Mouse (Mus musculus) intestine, embryonic 16.5 days (tissue): ENCODE measurements at regions not wholly inside any gene's neighbourhood (a gene's known extent, or its start where the extent isn't known, plus 50 kb on each side); places are given as distances from the start of the nearest gene placed in this dataset.
"Not testable (repeated sequence)": the region's sequence is repeated elsewhere in the genome, so short reads cannot be mapped to it uniquely, and the experiment has no call there.

Experiments used
- ATAC-seq: fragments of 200-750 bp; cut with Nextera tagmentation; 2 replicates; pipeline ENCODE4 v1.8.0; 2017; ENCODE audit warnings: moderate TSS enrichment, moderate library complexity
- H3K27ac ChIP-seq: fragments of 300-500 bp; sonication (generic); 2 replicates; pipeline ENCODE4 v1.5.1; 2014; ENCODE audit warnings: mild to moderate bottlenecking, low read length
- H3K27me3 ChIP-seq: fragments of 300-500 bp; sonication (generic); replicated peaks from 2 replicates; pipeline ENCODE4 v1.6.1; 2014; ENCODE audit warnings: low read length, control low read depth, mixed read lengths; ENCODE audit not compliant: control insufficient read depth, insufficient read depth
- H3K36me3 ChIP-seq: fragments of 300-500 bp; sonication (generic); 2 replicates; pipeline ENCODE4 v1.6.1; 2014; ENCODE audit warnings: low read length, control low read depth; ENCODE audit not compliant: control insufficient read depth, insufficient read depth
- H3K4me1 ChIP-seq: fragments of 300-500 bp; sonication (generic); 2 replicates; pipeline ENCODE4 v1.6.1; 2014; ENCODE audit warnings: low read length, control low read depth, mixed read lengths; ENCODE audit not compliant: control insufficient read depth, insufficient read depth
- H3K4me2 ChIP-seq: fragments of 300-500 bp; sonication (generic); 2 replicates; pipeline ENCODE4 v1.6.1; 2014; ENCODE audit warnings: low read depth, low read length, control low read depth
- H3K4me3 ChIP-seq: fragments of 300-500 bp; sonication (generic); 2 replicates; pipeline ENCODE4 v1.5.1; 2014; ENCODE audit warnings: mild to moderate bottlenecking, low read length
- H3K9ac ChIP-seq: fragments of 300-500 bp; sonication (generic); 2 replicates; pipeline ENCODE4 v1.6.1; 2014; ENCODE audit warnings: low read depth, low read length
- H3K9me3 ChIP-seq: fragments of 300-500 bp; sonication (generic); 2 replicates; pipeline ENCODE4 v1.6.1; 2016; ENCODE audit warnings: low read length, control low read depth; ENCODE audit not compliant: control insufficient read depth
- WGBS: fragments of 180-500 bp; shearing (Covaris S2); extraction: QIAGEN DNeasy Blood & Tissue Kit; methylation state at CpG from one replicate; pipeline ENCODE4 v1.1.7; 2014; 5-methylcytosine and 5-hydroxymethylcytosine counted together

GRCm38 (mm10) chr11:121894801-121895200, 64.8 kb downstream of the Ptchd3 start:
- Histone ChIP-seq H3K27ac (no peak overlapping the region), H3K27me3 (no peaks in the 10 kb centered on the region), H3K4me1 (no peaks in the 10 kb centered on the region), H3K4me2 (no peak overlapping the region), H3K9me3 (no peaks in the 10 kb centered on the region), H3K4me3 (no peak overlapping the region), H3K9ac (no peak overlapping the region), H3K36me3 (no peaks in the 10 kb centered on the region)
- ATAC-seq, result no peak
- 93% methylated on average over 4 of the region's 4 CpGs for WGBS

GRCm38 (mm10) chr11:121904393-121904792, 74.3 kb downstream of the Ptchd3 start:
- not testable (repeated sequence) for H3K4me1 ChIP-seq, H3K4me3 ChIP-seq, H3K9ac ChIP-seq, H3K9me3 ChIP-seq, ATAC-seq, H3K4me2 ChIP-seq, H3K36me3 ChIP-seq, H3K27me3 ChIP-seq, H3K27ac ChIP-seq
- 77% methylated on average over 6 of the region's 6 CpGs for WGBS

- H3K4me3 ChIP-seq, H3K4me2 ChIP-seq, H3K4me1 ChIP-seq, H3K9me3 ChIP-seq, H3K9ac ChIP-seq, H3K27me3 ChIP-seq, H3K36me3 ChIP-seq, H3K27ac ChIP-seq, ATAC-seq: not testable (repeated sequence)
- WGBS, result 84% methylated on average over 10 of the region's 10 CpGs
These were observed 94.6 kb downstream of the Ptchd3 start for GRCm38 (mm10) chr11:121924631-121925030.

- not testable (repeated sequence) for H3K27ac ChIP-seq, H3K9me3 ChIP-seq, H3K9ac ChIP-seq, H3K4me3 ChIP-seq, H3K4me1 ChIP-seq, H3K27me3 ChIP-seq, ATAC-seq, H3K4me2 ChIP-seq, H3K36me3 ChIP-seq
- 43% methylated on average over 15 of the region's 16 CpGs for WGBS
These were observed 95.0 kb downstream of the Ptchd3 start for GRCm38 (mm10) chr11:121925043-121925442.

GRCm38 (mm10) chr11:121951726-121952125, 121.7 kb downstream of the Ptchd3 start:
- not testable (repeated sequence) for H3K27ac ChIP-seq, ATAC-seq, H3K4me2 ChIP-seq, H3K9me3 ChIP-seq, H3K9ac ChIP-seq, H3K36me3 ChIP-seq, H3K4me1 ChIP-seq, H3K4me3 ChIP-seq, H3K27me3 ChIP-seq
- 61% methylated on average over 6 of the region's 6 CpGs for WGBS

- H3K27me3 ChIP-seq, H3K9me3 ChIP-seq, H3K4me3 ChIP-seq, H3K4me1 ChIP-seq, H3K4me2 ChIP-seq, ATAC-seq, H3K27ac ChIP-seq, H3K36me3 ChIP-seq, H3K9ac ChIP-seq: not testable (repeated sequence)
- 29% methylated on average over 20 of the region's 20 CpGs for WGBS
These were observed 126.6 kb downstream of the Ptchd3 start for GRCm38 (mm10) chr11:121956367-121957235.

GRCm38 (mm10) chr11:121958735-121959134, 128.7 kb downstream of the Ptchd3 start:
- not testable (repeated sequence) for H3K4me1 ChIP-seq, H3K36me3 ChIP-seq, H3K27ac ChIP-seq, H3K4me2 ChIP-seq, H3K9me3 ChIP-seq, H3K9ac ChIP-seq, H3K4me3 ChIP-seq, H3K27me3 ChIP-seq
- ATAC-seq, result peak; percentile 84
- 24% methylated on average over 5 of the region's 5 CpGs for WGBS

- not testable (repeated sequence) for H3K4me1 ChIP-seq, H3K4me3 ChIP-seq, H3K9me3 ChIP-seq, ATAC-seq, H3K36me3 ChIP-seq, H3K27me3 ChIP-seq, H3K4me2 ChIP-seq, H3K9ac ChIP-seq, H3K27ac ChIP-seq
These were observed 134.1 kb downstream of the Ptchd3 start for GRCm38 (mm10) chr11:121964111-121964510.

GRCm38 (mm10) chr11:121965911-121966310, 135.9 kb downstream of the Ptchd3 start:
- WGBS, result 2% methylated on average over 1 of the region's 1 CpGs
- H3K4me3 ChIP-seq, ATAC-seq, H3K4me1 ChIP-seq, H3K9me3 ChIP-seq, H3K9ac ChIP-seq, H3K27ac ChIP-seq, H3K4me2 ChIP-seq, H3K27me3 ChIP-seq, H3K36me3 ChIP-seq: not testable (repeated sequence)
